Mouse (Mus musculus) erythroblast, adult 5-6 weeks (primary cell): ENCODE results near the gene Gm20388. TPM values are rescaled to one million over a fixed set of nuclear protein-coding genes. Genes with fewer than 3 reads are reported as not detected.

Experiments
- ATAC-seq: replicated peaks from 2 replicates; pipeline ENCODE4 v1.8.0; 2016; ENCODE audit warnings: moderate number of reproducible peaks, mild to moderate bottlenecking, moderate TSS enrichment, inconsistent platforms; ENCODE audit not compliant: poor library complexity, low FRiP score, severe bottlenecking
- total RNA-seq, 2 experiments: library from RNA; stranded (forward) in 1 of 2; stranded (reverse) in 1 of 2; fragments of 150-400 nt in 1 of 2; fragments of 200-764, 138-1000 nt in 1 of 2; gene quantifications; 2 replicates each; pipeline versions ENCODE4 v1.2.3 to v1.2.4; 2015 to 2017; ENCODE audit warnings: low replicate concordance in 2 of 2

The Gm20388 gene
- total RNA-seq, 2 experiments from 2014 or later, result 2.9 to 7.8 TPM

GRCm38 (mm10) chr8:123682073-123682761 is 3771.6 kb downstream of the Gm20388 start:
- ATAC-seq, result no peak

DNA sequence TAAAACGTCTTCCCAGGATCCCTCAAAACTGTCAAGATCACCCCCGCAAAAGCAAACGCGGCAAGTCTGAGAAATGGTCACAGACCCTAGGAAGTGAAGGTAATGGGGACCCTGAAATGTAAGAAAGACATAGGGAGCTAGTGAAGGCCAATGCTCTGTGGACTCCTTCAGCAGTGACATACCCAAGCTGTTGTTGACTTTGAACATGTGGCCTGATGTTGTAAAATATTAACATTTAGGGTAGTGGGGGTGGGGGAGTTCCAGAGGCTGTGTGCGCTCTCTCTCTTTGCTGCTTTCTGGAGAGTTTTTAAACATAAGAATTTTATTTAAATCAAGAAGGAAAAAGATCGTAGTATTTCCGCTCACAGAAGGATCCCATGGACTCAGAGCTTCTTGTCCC is 3772.7 kb downstream of the Gm20388 start:
- no peak for ATAC-seq

GRCm38 (mm10) chr8:123684806-123685205 is 3774.2 kb downstream of the Gm20388 start:
- no peak for ATAC-seq

DNA sequence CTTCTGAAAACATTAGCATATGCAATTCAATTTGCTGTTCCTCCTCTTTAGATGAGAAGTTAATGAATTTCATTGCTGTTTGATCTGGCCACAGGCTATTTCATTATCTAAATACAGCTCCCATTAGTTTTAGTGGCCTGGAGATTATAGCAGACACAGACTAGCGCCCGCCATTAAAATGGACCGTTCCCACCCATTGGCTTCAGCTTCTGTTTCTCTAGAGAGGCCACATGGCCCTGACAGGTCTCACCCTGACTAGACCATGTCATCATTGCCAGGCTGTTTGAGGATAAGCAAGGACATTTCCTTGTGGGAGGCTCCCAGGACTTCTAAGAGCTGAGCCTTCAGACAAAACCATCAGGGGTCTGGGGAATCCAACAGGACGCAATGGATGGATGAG is 3774.8 kb downstream of the Gm20388 start:
- no peak for ATAC-seq

- no peak for ATAC-seq
These were observed 3777.2 kb downstream of the Gm20388 start for GRCm38 (mm10) chr8:123687826-123688225.

DNA sequence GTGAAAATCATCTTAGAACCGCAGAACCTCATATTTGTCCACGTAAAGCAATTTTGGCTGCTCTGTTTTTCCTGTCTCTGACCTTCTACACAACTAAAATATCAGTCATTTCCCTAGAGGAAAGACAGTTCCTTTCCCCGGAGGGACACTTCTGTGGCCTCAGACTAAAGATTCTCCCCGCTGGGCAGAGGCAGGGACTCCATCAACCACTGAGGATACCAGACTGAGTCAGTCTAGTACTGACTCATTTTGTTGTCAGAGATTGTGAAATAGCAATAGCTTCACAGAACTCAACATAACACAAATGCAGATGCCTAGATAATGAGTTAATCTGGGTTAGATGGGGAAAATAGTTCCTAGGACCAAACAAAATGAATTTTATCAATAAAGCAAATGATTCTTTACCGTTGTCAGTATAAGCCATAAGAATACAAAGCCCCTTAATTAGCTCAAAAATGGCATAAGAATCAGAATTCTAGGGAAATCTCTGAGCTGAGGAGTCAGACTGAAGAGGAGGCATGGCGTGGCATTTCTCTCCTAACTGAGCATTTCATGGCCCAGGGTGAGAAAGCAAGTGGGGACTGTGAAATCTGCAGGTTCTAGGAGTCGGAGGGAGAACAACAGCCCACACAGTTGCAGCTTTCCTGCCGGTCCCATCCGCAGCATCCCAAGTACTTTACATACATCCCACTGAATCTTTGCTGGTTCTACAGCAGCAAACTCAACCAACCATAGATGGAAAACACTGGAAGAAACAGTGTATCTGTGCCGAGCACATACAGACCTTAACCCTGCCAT is 3781.7 kb downstream of the Gm20388 start:
- no peak for ATAC-seq

DNA sequence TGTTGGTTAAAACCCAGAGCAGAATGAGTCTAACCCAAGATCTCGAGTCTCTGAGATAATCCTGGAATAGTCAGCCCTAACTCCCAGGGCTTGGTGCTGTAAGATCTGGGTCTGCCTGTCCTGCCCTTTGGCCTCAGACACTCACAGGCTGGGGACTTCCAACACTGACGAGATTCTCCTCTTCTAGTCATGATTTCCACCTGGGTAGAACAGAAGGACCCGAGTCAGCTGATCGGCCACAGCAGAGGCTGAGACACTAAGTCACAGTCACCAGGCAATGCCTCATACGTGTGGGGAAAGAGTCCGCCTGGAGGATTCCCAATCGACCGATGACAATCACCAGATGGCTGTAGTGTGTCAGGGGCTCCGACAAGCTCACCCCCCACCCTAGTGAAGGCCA is 3785.5 kb downstream of the Gm20388 start:
- no peak for ATAC-seq

DNA sequence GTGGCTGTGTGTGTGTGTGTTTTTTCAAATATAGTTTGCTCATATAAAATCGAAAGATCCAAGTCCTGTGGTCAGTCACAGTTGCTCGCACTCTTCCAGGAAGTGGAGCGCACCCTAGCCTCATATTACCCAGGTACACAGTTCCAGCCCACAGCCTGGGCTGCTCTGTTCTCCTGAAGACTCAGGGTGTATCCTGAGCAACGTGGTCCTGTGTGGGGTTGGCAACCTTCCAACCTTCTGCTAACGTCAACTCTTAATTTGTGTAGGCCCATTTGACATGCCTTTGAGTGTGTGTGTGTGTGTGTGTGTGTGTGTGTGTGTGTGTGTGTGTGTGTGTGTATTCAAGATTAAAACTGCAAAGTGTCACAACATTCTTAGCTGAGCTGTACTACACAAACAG is 3786.7 kb downstream of the Gm20388 start:
- ATAC-seq, result no peak

- no peak for ATAC-seq
These were observed 3789.9 kb downstream of the Gm20388 start for GRCm38 (mm10) chr8:123700399-123701070.

DNA sequence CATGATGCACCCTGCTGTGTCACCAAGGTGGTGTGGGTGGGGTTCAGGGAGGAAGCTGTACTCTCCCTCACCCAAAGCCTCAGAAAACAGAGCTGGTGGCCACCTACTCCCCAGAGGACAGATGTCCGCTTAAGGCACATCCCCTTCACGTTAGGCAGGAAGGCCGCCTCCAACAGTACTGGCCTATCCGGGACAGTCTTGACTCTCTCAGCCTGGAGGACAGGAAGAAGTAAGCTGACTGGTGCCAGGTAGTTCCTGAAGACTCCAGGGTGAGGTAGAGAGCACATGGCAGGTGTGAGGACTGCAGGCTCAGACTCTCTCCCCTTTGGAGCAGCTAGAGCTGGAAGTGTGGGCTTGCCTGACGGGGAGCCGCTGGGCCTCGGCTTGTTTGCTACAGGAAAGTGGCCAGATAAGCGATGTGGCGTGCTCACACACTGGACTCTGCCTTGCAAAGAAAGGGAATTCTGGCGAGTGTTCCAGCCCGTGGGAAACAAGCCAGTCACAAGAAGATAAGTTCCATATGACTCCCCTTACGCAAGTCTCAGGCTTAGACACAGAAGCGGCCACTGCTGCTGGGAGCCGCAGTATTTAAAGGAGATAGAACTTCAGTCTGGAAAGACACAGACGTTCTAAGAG is 3791.4 kb downstream of the Gm20388 start:
- ATAC-seq, result no peak

DNA sequence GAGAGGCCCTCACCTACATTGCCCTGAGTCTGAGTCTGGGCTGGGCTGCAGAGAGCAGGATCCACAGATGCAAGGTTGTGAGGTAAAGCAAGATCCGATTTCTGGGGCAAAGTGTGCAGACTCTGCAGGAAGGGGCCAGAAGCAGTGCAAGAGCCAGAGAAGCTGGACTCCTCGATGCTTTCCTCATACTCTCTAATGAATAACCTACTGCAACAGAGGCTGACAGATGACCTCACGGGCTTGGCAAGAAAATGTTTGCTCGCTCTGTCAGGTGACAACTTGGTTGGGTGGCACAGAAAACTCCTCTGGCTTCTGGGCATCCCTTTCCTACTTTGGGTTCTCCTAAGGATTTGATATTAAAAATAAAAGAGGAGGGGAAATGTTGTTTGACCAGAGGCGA is 3794.7 kb downstream of the Gm20388 start:
- no peak for ATAC-seq

DNA sequence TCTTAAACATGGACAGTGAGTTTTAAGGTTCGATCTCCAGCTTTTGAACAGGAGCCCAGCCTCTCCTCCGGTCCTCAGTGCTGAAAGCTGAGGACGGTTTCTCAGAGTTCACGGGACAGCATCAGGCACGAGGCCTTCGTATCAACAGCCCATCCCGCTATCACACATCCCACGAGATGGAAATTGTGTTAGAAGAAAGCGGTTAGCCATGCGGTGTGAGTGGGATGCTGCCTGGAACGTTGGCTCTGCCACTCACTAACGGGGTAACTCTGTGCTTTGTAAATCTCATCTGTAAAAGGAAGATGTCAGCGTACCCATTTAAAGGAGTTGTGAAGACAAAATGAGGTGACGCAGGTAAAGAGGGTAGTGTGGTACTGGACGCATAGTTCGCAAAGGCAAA is 3796.5 kb downstream of the Gm20388 start:
- ATAC-seq, result no peak

DNA sequence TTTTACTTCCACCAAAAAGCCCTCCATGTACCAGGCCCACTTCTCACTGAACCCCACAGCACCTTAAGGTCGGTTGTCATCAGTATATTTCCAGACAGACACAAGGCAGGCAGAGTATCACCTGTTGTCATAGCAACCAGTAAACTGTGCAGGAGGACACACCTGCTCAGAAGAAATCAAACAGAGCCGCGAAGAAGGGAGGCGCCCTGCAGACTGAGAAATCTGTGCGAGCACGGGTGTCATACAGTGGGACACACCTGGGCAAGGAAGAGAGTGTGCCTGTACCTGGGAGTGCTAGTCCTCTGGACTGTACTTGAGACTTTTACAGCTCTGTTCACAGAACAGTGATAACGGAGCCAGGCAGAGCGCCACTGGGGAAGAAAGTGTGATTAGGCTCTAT is 3798.1 kb downstream of the Gm20388 start:
- ATAC-seq, result no peak

DNA sequence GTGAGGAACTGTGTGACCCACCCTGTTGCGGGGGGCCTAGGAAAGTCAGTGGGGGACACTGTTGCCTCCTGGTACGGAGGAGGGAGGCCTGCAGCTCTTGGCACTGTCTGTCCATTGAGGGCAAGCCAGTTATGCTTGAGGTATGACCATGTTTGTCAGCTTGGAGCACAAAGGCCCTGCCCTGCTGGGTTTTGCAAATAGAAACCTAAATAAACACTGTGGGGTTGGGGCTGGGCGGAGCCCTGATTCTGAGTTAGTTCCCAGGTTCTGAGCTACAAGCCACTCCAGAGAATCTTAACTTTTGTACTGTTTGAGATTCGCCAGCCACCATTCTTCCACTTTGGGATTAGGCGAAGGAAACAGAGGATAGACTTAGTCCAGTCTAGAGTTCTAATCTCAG is 3799.7 kb downstream of the Gm20388 start:
- ATAC-seq, result no peak

GRCm38 (mm10) chr8:123714451-123714850 is 3803.8 kb downstream of the Gm20388 start:
- no peak for ATAC-seq

- no peak for ATAC-seq
These were observed 3805.4 kb downstream of the Gm20388 start for GRCm38 (mm10) chr8:123715916-123716592.

- ATAC-seq, result no peak
These were observed 3806.5 kb downstream of the Gm20388 start for GRCm38 (mm10) chr8:123717104-123717503.

DNA sequence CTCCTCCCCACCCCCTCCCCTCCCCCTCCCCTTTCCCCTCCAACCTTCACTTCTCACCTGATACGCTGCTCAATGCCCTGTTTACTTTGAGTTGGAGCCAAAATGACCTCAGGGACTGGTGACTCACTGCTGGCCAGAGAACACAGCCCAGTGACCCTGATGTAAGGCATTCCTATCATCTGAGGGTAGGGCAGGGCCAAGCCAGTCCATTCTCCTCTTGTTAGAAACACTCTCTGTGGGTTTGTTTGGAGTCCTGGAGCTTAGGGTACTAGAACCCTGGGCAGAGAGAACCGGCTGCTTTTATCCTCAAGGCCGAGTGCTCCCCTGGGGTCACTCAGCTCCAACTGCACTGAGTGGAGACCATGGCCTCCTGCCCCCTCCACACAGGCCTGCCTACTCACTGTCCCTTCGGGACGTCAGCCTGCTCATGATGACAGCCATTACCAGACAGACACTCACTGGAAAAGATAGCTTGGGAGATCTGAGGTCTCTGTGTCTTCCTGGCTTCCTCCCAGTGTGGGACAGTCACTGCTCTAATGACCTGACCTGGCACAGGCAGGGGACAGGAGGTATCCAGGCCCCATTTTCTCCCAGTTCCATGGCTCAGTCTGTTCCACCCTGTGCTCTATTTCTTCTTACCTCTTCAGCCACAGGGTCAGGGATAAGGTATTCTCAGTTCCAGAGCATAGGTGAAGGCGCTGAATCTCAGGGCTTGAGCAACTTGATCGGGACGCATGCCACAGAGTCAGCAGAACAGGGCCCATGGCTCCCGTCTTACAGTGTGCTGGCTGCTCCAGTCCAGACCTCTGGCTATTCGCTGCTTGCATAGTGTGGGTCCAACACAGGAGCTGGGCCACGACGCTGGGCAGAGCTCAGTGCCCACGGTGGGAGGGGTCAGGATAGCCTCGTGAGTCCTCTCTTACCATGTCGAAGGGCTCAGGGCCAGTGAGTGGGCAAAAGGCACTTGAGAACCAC is 3807.2 kb downstream of the Gm20388 start:
- ATAC-seq, result no peak

GRCm38 (mm10) chr8:123718752-123719151 is 3808.1 kb downstream of the Gm20388 start:
- no peak for ATAC-seq
